In genomic region chr12:116599537-116599936, GRCm38 (mm10) we compare ENCODE assay signal across 10 mouse cellular contexts.
DNase-seq lines count a peak whose midpoint lies in the region; ATAC-seq and TF ChIP-seq lines count a peak whose summit lies in the region.
"Had no signal": no experiment of that assay in that cellular context is flagged by ENCODE, and none has a peak within 500 bp of the region (broad histone marks: within the 10 kb centered on the region; RNA-seq: fewer than 3 reads in every experiment).

No protein-coding gene starts in this region.

- H3K27ac ChIP-seq in embryonic facial prominence, embryonic 11.5 days (replicated peaks; ENCODE audit: low read depth, low read length) = no peak overlapping the region
- peak overlapping the region; percentile 79 for H3K27ac ChIP-seq in hindbrain, postnatal 0 days
- no peak overlapping the region for H3K27ac ChIP-seq in kidney, embryonic 14.5 days (ENCODE audit: low read depth, low read length)
- H3K27ac ChIP-seq: liver, embryonic 14.5 days had no signal

- no peaks in the 10 kb centered on the region for H3K36me3 ChIP-seq in embryonic facial prominence, embryonic 11.5 days (replicated peaks; ENCODE audit: control insufficient read depth, insufficient read depth, low read depth, low read length)
- no peaks in the 10 kb centered on the region for H3K36me3 ChIP-seq in hindbrain, postnatal 0 days (ENCODE audit: insufficient read depth, low read length)
- H3K36me3 ChIP-seq in kidney, embryonic 14.5 days (ENCODE audit: control insufficient read depth, insufficient read depth, low read length) = no peaks in the 10 kb centered on the region

- no peaks in the 10 kb centered on the region for H3K4me1 ChIP-seq in embryonic facial prominence, embryonic 11.5 days (ENCODE audit: control insufficient read depth, insufficient read depth, low read length)
- H3K4me1 ChIP-seq in hindbrain, postnatal 0 days (ENCODE audit: insufficient read depth, low read length) = peaks cover 24% of the 10 kb centered on the region
- H3K4me1 ChIP-seq in kidney, embryonic 14.5 days (ENCODE audit: control insufficient read depth, insufficient read depth, low read length) = no peaks in the 10 kb centered on the region

- TF ChIP-seq CTCF in hindbrain, postnatal 0 days (IDR thresholded peaks at IDR 0.05; ENCODE audit: low read depth) = no peak

- ATAC-seq in embryonic facial prominence, embryonic 11.5 days (replicated peaks; ENCODE audit: insufficient number of reproducible peaks, low FRiP score, low TSS enrichment, low read depth) = no peak; the same call in 1 of the 2 replicates
- peak; percentile 80 for ATAC-seq in hindbrain, postnatal 0 days
- no peak for ATAC-seq in kidney, embryonic 14.5 days (ENCODE audit: low FRiP score, low TSS enrichment)

- H3K9ac ChIP-seq in embryonic facial prominence, embryonic 11.5 days (replicated peaks; ENCODE audit: low read length) = no peak overlapping the region
- H3K9ac ChIP-seq in hindbrain, postnatal 0 days (replicated peaks; ENCODE audit: low read length) = no peak overlapping the region
- H3K9ac ChIP-seq in kidney, embryonic 14.5 days (ENCODE audit: low read depth, low read length) = no peak overlapping the region
- H3K9ac ChIP-seq: liver, embryonic 14.5 days had no signal

- DNase-seq in brain, adult 2 months (ENCODE audit: low read depth, low spot score) = peak; percentile 89
- DNase-seq in embryonic facial prominence, embryonic 11.5 days (ENCODE audit: low spot score) = peak; percentile 45
- DNase-seq in hindbrain, postnatal 0 days (ENCODE audit: low spot score) = peak; percentile 88
- DNase-seq in neural tube, embryonic 10.5 days (ENCODE audit: extremely low spot score, low spot score) = peak; percentile 39
- no peak for DNase-seq in urinary bladder, adult 2 months (ENCODE audit: low spot score)
- no peak for DNase-seq in thymus, postnatal 4 days
- no peak for DNase-seq in thymus, postnatal 14 days
- DNase-seq: gastrocnemius, postnatal 10 days had no signal

- no peaks in the 10 kb centered on the region for H3K9me3 ChIP-seq in embryonic facial prominence, embryonic 11.5 days (replicated peaks; ENCODE audit: control insufficient read depth, low read length)
- H3K9me3 ChIP-seq in hindbrain, postnatal 0 days (ENCODE audit: low read length) = no peaks in the 10 kb centered on the region
- no peaks in the 10 kb centered on the region for H3K9me3 ChIP-seq in kidney, embryonic 14.5 days (ENCODE audit: control insufficient read depth, low read length)

- H3K27me3 ChIP-seq in embryonic facial prominence, embryonic 11.5 days (ENCODE audit: control insufficient read depth, insufficient read depth, low read length) = no peaks in the 10 kb centered on the region
- H3K27me3 ChIP-seq in hindbrain, postnatal 0 days (ENCODE audit: insufficient read depth, low read length) = no peaks in the 10 kb centered on the region
- no peaks in the 10 kb centered on the region for H3K27me3 ChIP-seq in kidney, embryonic 14.5 days (ENCODE audit: control insufficient read depth, insufficient read depth, low read length)

- whole genome bisulfite sequencing in embryonic facial prominence, embryonic 11.5 days = 81% methylated on average over 1 of the region's 1 CpGs
- WGBS in hindbrain, postnatal 0 days = 53% methylated on average over 1 of the region's 1 CpGs
- WGBS in kidney, embryonic 14.5 days = 91% methylated on average over 1 of the region's 1 CpGs

- H3K4me2 ChIP-seq in embryonic facial prominence, embryonic 11.5 days (ENCODE audit: low read depth, low read length) = no peak overlapping the region
- H3K4me2 ChIP-seq in hindbrain, postnatal 0 days (ENCODE audit: low read depth, low read length) = no peak overlapping the region
- no peak overlapping the region for H3K4me2 ChIP-seq in kidney, embryonic 14.5 days (replicated peaks; ENCODE audit: low read depth, low read length)

- no peak overlapping the region for H3K4me3 ChIP-seq in embryonic facial prominence, embryonic 11.5 days (ENCODE audit: low read depth, low read length)
- no peak overlapping the region for H3K4me3 ChIP-seq in hindbrain, postnatal 0 days (ENCODE audit: low read length)
- H3K4me3 ChIP-seq in kidney, embryonic 14.5 days (ENCODE audit: low read length) = no peak overlapping the region

Comparison
In these comparisons a context has a peak if more than half of its experiments do, and no peak if none do; other contexts are left out.
1. DNase-seq: peak in brain, adult 2 months (single experiment), embryonic facial prominence, embryonic 11.5 days (single experiment), hindbrain, postnatal 0 days (single experiment) and neural tube, embryonic 10.5 days (single experiment); none in urinary bladder, adult 2 months (single experiment), thymus, postnatal 4 days (single experiment) and thymus, postnatal 14 days (single experiment).